Comparison of ENCODE assay signal across 25 mouse cellular contexts in the genomic region with DNA sequence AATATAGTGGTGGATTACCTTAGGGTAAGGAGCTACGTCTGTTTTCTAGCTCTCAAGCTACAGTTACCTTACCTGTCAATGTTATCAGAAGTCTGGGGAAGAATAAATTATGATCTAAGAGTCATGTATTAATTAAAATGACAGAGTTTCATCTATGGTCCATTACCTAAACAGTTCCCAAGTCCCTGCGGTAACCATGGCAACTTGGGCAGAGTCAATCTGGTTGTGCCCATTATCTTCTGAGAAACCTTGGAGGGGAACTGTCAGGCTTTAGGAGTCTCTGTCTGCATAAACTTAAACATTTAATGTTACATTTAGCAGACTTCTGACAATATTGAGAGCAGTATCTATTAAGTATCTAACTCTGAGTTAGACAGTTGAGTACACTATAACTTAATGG.
DNase-seq lines count a peak whose midpoint lies in the region; ATAC-seq lines count a peak whose summit lies in the region.
"Had no signal": no experiment of that assay in that cellular context is flagged by ENCODE, and none has a peak within 500 bp of the region (broad histone marks: within the 10 kb centered on the region; RNA-seq: fewer than 3 reads in every experiment).

No protein-coding gene starts in this region.

- WGBS in hindbrain, embryonic 15.5 days: 47% methylated on average over 2 of the region's 2 CpGs
- whole genome bisulfite sequencing in midbrain, embryonic 15.5 days: 67% methylated on average over 2 of the region's 2 CpGs

- H3K9me3 ChIP-seq in hindbrain, embryonic 15.5 days: no peaks in the 10 kb centered on the region
- no peaks in the 10 kb centered on the region for H3K9me3 ChIP-seq in midbrain, embryonic 15.5 days
- H3K9me3 ChIP-seq: embryonic facial prominence, embryonic 12.5 days; lung, embryonic 15.5 days; midbrain, embryonic 12.5 days had no signal

- no peaks in the 10 kb centered on the region for H3K36me3 ChIP-seq in hindbrain, embryonic 15.5 days
- no peaks in the 10 kb centered on the region for H3K36me3 ChIP-seq in midbrain, embryonic 15.5 days (replicated peaks)
- H3K36me3 ChIP-seq: embryonic facial prominence, embryonic 12.5 days; lung, embryonic 15.5 days; midbrain, embryonic 12.5 days had no signal

- no peak overlapping the region for H3K4me2 ChIP-seq in hindbrain, embryonic 15.5 days
- H3K4me2 ChIP-seq in midbrain, embryonic 15.5 days: no peak overlapping the region
- H3K4me2 ChIP-seq: embryonic facial prominence, embryonic 12.5 days; lung, embryonic 15.5 days; midbrain, embryonic 12.5 days had no signal

- ATAC-seq in hindbrain, embryonic 15.5 days (ENCODE audit: low FRiP score, low read depth): peak; percentile 54; the same call in 1 of the 2 replicates
- ATAC-seq in midbrain, embryonic 15.5 days (replicated peaks): peak; percentile 68
- ATAC-seq: activated CD4-positive, CD25-positive, alpha-beta regulatory T cell, adult 4 months had no signal

- DNase-seq in embryo, embryonic 10 days (ENCODE audit: low spot score): peak; percentile 67
- no peak for DNase-seq in embryo, embryonic 9.5 days (ENCODE audit: extremely low spot score)
- DNase-seq in embryo, embryonic 11 days: peak; percentile 47
- DNase-seq in thymus, postnatal 10 days (ENCODE audit: low spot score in 2 of 2): no peak
- DNase-seq in layer of hippocampus, adult 9-10 months (ENCODE audit: low spot score): no peak
- no peak for DNase-seq in lung, adult 18-20 months
- DNase-seq: adrenal gland, adult 8-10 months; cerebellum, adult 8-10 months; forebrain, postnatal 0 days; gastrocnemius, postnatal 36 days; heart, postnatal 36 days; kidney, adult 2 months; kidney, postnatal 14 days; layer of hippocampus, postnatal 36 days; retina, postnatal 1 day; right cerebral cortex, postnatal 25 days; thymus, postnatal 36 days had no signal

- H3K4me3 ChIP-seq in hindbrain, embryonic 15.5 days: no peak overlapping the region
- no peak overlapping the region for H3K4me3 ChIP-seq in midbrain, embryonic 15.5 days
- H3K4me3 ChIP-seq: embryonic facial prominence, embryonic 12.5 days; lung, embryonic 15.5 days; midbrain, embryonic 12.5 days had no signal

- H3K27ac ChIP-seq in hindbrain, embryonic 15.5 days (replicated peaks): no peak overlapping the region
- H3K27ac ChIP-seq in midbrain, embryonic 15.5 days: no peak overlapping the region
- H3K27ac ChIP-seq: embryonic facial prominence, embryonic 12.5 days; liver, embryonic 14.5 days; lung, embryonic 15.5 days; macrophage; midbrain, embryonic 12.5 days had no signal

- H3K27me3 ChIP-seq in hindbrain, embryonic 15.5 days: no peaks in the 10 kb centered on the region
- no peaks in the 10 kb centered on the region for H3K27me3 ChIP-seq in midbrain, embryonic 15.5 days (replicated peaks)
- H3K27me3 ChIP-seq: embryonic facial prominence, embryonic 12.5 days; lung, embryonic 15.5 days; midbrain, embryonic 12.5 days had no signal

- H3K4me1 ChIP-seq in hindbrain, embryonic 15.5 days (replicated peaks): peaks cover 7% of the 10 kb centered on the region; the same call in 1 of the 2 replicates
- peaks cover 6% of the 10 kb centered on the region for H3K4me1 ChIP-seq in midbrain, embryonic 15.5 days
- H3K4me1 ChIP-seq: lung, embryonic 15.5 days had no signal

- no peak overlapping the region for H3K9ac ChIP-seq in hindbrain, embryonic 15.5 days
- H3K9ac ChIP-seq in midbrain, embryonic 15.5 days: no peak overlapping the region
- H3K9ac ChIP-seq: embryonic facial prominence, embryonic 12.5 days; forebrain, postnatal 0 days; liver, embryonic 14.5 days; lung, embryonic 15.5 days; midbrain, embryonic 12.5 days had no signal

Comparison
In these comparisons a context has a peak if more than half of its experiments do, and no peak if none do; other contexts are left out.
1. DNase-seq: peak in embryo, embryonic 10 days (single experiment) and embryo, embryonic 11 days (single experiment); none in embryo, embryonic 9.5 days (single experiment), thymus, postnatal 10 days (0 of 2), layer of hippocampus, adult 9-10 months (single experiment) and lung, adult 18-20 months (0 of 2).